Mouse (Mus musculus): ENCODE data around the gene Sptssa.
A peak's percentile ranks its signal among the peaks of the same experiment; 100 is the strongest.
"Not testable (repeated sequence)": the region's sequence is repeated elsewhere in the genome, so short reads cannot be mapped to it uniquely, and the experiment has no call there.

Sptssa gene

GRCm38 (mm10) chr12:54656396-54657171 lies at the start of gene Sptssa:
Sptssa (minus strand) TSS chr12:54656573.
- DNase-seq (ENCODE audit: low read depth, low spot score), result peak; percentile 96

GRCm38 (mm10) chr12:54699394-54699793 lies 43.0 kb upstream of the Sptssa start:
- no peak for DNase-seq (ENCODE audit: low read depth, low spot score)

GRCm38 (mm10) chr12:54697791-54698250 lies 41.4 kb upstream of the Sptssa start:
- peak; percentile 23 for DNase-seq (ENCODE audit: low read depth, low spot score)

- no peak for DNase-seq (ENCODE audit: low read depth, low spot score)
These were observed 40.7 kb upstream of the Sptssa start for GRCm38 (mm10) chr12:54697003-54697597.

- peak; percentile 97 for DNase-seq (ENCODE audit: low read depth, low spot score)
These were observed 40.0 kb upstream of the Sptssa start for GRCm38 (mm10) chr12:54696242-54697002.

DNA sequence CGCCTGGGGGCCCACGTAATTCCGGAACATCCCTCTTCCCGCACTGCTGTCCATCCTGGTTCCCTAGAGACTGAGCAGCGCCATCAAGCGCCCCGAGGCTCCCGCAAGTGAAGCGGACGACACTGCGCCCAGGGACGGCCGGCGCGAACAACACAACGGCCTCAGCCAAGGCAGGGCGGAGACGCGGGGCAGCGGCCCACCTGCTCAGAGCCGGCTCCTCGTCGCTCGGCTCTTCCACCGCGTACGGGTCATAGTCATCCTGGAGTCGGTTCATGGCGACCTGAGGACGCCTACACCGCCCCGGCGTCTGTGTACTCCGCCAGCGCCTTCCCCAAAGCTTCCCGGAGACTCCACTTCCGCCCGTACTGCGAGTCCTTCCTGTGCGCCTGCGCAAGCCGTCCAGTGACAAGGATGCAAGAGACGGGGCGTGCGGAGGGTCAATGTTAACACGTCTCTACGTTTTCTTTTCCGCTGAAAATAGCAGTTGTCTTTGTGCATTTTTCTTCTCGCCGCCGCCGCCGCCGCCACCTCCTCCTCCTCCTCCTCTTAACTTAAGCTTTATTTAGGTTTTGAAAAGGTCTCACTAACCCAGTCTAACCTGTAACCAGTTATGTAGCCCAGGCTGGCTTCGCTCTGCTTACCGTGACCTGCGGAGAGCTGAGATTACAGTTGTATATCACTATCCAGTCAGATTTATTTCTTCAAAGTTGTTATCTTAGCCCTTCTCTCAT lies 39.3 kb upstream of the Sptssa start, which contains the start of gene Eapp:
TSS of gene Eapp (minus strand) at position 387 of the 731 bp plus-strand sequence.
- DNase-seq (ENCODE audit: low read depth, low spot score), result peak; percentile 96

GRCm38 (mm10) chr12:54694847-54695510 lies 38.6 kb upstream of the Sptssa start:
- no peak for DNase-seq (ENCODE audit: low read depth, low spot score)

- DNase-seq (ENCODE audit: low read depth, low spot score), result no peak
These were observed 32.7 kb upstream of the Sptssa start for GRCm38 (mm10) chr12:54689082-54689481.

GRCm38 (mm10) chr12:54683182-54683581 lies 26.8 kb upstream of the Sptssa start:
- peak; percentile 36 for DNase-seq (ENCODE audit: low read depth, low spot score)

DNA sequence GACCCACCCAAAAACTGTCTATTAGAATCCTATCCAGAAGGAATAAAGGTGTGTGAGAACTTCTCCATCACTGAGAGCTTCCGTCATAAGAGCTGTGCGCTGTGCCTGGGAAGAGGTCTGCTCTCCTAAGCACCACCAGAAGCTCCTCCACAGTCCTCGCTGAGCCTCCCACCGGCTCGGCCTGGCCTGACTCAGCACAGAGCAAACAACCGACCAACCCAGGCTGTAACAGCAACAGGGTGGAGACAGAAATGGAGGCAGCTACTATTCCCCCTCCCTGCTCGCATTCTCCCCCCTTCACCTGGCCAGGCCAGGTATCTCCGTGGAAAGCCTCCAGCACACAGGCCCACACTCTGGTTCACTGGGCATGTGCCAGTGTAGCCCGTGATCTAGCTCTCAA lies 20.3 kb upstream of the Sptssa start:
- DNase-seq (ENCODE audit: low read depth, low spot score), result no peak

DNA sequence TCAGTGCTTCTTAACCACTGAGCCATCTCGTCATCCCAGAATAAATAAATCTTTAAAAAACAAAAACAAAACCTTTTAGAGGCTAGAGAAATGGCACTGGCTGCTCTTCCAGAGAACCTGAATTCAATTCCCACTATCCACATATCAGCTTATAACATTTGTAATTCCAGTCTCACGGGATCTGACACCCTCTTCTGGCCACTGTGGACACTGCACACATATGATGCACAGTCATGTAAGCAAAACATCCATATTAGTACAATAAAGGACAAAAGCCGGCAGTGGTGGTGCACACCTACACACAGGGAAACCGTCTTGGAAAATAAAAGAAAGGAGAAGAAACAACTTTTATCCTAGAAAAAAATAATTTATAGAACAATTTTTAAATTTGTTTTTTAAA lies 19.0 kb upstream of the Sptssa start:
- DNase-seq (ENCODE audit: low read depth, low spot score), result no peak

DNA sequence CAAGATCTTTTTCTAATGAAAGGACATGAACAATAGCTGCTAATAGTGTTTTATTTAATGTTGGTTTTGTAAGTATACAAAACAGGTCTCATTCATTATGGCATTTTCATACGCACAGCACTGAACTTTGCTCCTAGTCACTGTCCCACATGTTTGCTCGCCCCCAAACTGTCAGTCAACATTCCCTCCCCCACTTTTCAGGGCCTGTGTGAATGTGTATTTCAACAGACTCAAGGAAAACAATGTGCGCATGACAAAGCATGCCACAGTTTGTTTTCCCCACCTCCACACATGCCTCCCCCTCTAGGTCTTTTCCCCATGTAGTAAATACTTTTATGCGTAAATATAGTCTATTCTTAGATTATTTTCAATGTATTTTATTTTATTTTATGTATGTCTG lies 14.9 kb upstream of the Sptssa start:
- no peak for DNase-seq (ENCODE audit: low read depth, low spot score)

GRCm38 (mm10) chr12:54668141-54668540 lies 11.8 kb upstream of the Sptssa start:
- no peak for DNase-seq (ENCODE audit: low read depth, low spot score)

- DNase-seq (ENCODE audit: low read depth, low spot score), result no peak
These were observed 9.2 kb upstream of the Sptssa start for GRCm38 (mm10) chr12:54665526-54665925.

- DNase-seq (ENCODE audit: low read depth, low spot score), result not testable (repeated sequence)
These were observed 5.1 kb upstream of the Sptssa start for GRCm38 (mm10) chr12:54661470-54661869.

DNA sequence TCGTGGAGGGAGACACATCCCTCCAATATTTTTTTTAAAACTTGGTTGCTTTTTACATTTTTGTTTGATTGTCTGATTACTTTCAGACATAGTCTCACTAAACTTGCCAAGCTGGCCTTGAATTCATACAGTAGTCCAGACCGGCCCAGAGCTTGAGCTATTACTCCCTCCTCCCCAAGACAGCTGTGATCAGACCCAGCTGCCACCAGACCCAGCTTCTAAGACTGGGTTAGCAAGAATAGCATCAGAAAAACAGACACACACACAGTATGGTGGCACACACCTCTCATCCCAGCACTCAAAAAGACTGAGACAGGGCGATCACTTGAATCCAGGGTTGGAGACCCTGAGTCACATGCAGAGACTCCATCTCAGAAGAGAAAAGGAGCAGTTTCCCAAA lies 3.5 kb upstream of the Sptssa start:
- DNase-seq (ENCODE audit: low read depth, low spot score), result no peak

GRCm38 (mm10) chr12:54658425-54659092 lies 2.2 kb upstream of the Sptssa start:
- DNase-seq (ENCODE audit: low read depth, low spot score), result no peak

- DNase-seq (ENCODE audit: low read depth, low spot score), result no peak
These were observed 1.6 kb upstream of the Sptssa start for GRCm38 (mm10) chr12:54657951-54658350.

- peak; percentile 8 for DNase-seq (ENCODE audit: low read depth, low spot score)
These were observed 853 bp upstream of the Sptssa start for GRCm38 (mm10) chr12:54657226-54657625.

- no peak for DNase-seq (ENCODE audit: low read depth, low spot score)
These were observed 356 bp downstream of the Sptssa start for GRCm38 (mm10) chr12:54656039-54656395.

All from CD4-positive, CD25-positive, alpha-beta regulatory T cell, adult 2 months (primary cell).